Mouse (Mus musculus) CD8-positive naive resting alpha-beta T cell, adult 2 months (primary cell): ENCODE results near the gene Gorasp1.
A peak's percentile ranks its signal among the peaks of the same experiment; 100 is the strongest.

Source experiments
- DNase-seq, 2 experiments: peaks; one replicate each; pipeline ENCODE4 v3.0.0; 2022; ENCODE audit warnings: low read depth in 2 of 2, low spot score in 2 of 2

The Gorasp1 gene

DNA sequence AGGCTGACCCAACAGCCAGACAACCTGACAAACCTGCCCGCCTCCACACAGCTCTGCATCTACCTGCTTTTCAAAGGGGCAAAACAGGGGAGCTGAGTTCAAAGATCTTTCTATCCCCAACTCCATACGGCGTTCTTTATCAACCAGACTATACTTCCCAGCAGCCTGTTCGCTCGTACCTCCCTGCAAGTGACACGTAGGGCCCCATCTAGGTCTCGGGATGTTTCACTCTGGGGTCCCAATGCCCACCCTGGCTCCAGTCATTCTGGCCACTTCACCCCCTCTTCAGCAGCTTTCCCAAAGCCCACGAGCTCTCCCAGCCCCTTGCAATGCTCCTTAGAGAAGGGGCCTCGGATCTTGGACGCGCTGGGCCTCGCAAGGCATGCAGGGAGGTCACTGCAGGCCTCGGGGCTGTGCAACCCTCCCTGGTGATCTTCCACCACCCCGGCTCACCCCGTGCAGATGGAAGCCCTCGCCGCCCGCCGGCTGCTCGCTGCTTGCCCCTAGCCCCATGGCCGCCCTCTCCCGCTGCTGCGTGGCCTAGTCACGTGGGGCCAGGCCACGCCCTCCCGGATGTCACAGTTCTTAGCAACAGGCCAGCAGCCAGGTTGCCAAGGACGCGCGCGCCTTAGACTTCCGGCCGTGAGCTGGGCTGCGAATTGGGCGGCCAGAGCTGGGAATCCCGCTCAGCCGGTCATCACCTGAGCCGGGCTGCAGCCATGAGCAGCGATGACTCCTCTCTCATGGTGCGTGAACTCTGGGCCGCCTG is at the start of gene Gorasp1, which contains the start of gene Ttc21a:
TSS of gene Gorasp1 (minus strand) at position 561 of the 769 bp plus-strand sequence.
TSS of gene Ttc21a (plus strand) at position 602 of the 769 bp plus-strand sequence.
- DNase-seq = peak; percentile 64 to 76

DNA sequence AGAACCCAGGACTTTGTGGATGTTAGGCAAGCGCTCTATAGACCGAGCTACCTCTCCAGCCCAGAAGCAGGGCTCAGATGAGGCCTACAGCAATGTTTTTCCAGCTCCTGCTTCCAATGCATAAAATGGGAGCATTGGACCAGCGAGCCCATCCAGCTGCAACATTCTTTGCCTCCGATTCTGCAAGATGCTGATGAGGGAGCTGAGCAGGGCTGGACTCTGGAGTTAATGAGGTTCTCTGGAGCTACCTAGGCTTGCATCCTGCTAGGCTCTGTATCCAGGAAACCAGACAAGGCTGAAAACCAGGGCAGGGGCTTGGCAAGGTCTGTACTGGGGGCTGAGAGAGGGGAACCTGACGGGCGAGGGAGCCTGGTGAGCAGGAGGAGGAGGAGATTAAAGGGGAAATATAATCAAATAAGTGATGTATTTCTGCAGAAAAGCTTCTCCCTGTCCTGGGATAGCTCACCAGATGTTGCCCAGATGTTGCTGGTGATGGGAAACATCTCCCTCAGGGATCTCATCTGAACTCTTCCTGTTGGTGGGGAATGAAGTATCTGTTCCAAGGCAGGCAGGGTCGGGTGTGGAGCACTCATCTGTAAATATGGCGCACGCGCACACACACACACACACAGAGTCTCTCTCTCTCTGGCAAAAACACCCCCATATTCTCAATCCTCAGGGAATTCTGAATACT is 48.7 kb upstream of the Gorasp1 start:
- no peak for DNase-seq

- DNase-seq = no peak
Observed at GRCm38 (mm10) chr9:119984536-119985011, 47.2 kb upstream of the Gorasp1 start, which contains the start of gene Csrnp1. TSS of gene Csrnp1 (minus strand) at chr9:119984658.

GRCm38 (mm10) chr9:119983585-119984535 is 46.5 kb upstream of the Gorasp1 start:
- peak; percentile 49 to 53 for DNase-seq

DNA sequence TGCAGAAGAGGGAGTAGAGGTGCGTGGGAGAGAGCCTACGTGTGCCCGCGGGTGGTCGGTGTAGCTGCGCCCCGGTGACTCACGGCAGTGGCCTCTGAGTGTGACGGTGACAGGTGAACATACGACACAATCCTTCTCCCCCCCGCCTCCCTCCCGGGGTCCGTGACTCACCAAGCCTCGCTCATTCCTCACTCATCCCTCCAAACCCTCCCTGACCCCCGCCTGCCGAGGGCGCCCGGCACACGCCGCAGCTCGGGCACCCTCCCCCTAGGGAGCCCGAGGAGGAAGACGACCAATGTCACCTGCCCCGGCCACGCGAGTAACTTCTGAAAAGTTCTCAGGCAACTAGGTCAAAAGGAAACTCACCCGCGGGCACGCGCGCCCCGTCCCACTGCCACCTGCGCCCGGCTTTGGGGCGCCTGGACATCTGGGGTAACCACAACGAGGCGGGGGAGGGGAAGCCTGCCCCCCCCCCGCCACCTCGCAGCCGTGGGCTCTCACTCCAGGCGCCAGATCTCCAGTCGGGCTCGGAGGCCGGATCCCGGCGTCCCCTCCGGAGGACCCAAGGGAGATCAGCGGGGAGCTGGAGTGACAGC is 45.7 kb upstream of the Gorasp1 start:
- DNase-seq = peak; percentile 54 to 57

DNA sequence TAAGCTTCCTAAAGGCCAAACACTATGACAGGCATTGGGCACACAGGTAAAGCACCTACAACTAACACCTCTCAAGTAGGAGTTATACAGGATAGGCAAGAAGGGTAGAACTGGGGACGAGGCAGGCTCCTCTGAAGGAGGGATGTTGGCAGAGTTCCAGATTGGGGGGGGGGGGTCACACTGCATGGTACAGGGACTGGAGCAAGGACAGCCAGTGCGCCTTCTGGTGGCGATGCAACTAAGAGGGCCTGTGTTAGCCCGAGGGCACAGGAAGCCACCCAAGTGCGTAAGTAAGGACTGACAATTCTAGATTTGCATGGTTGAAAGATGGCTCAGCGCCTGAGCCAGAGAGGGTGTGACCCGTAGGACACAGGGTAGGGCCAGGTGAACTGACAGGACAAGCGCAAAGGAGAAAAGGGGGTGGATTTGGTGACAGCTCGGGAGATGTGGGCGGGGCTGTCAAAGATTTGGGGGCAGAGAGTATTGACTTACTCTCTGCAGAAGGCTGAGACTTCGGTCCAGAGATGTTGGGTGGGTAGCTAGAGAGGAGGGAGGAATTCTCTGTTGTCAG is 45.0 kb upstream of the Gorasp1 start:
- peak; percentile 63 to 74 for DNase-seq

- peak; percentile 58 to 67 for DNase-seq
Observed at GRCm38 (mm10) chr9:119981183-119982179, 44.1 kb upstream of the Gorasp1 start.

- DNase-seq = no peak
Observed at GRCm38 (mm10) chr9:119980770-119981182, 43.4 kb upstream of the Gorasp1 start.

- no peak for DNase-seq
Observed at GRCm38 (mm10) chr9:119979749-119980148, 42.4 kb upstream of the Gorasp1 start.

- no peak for DNase-seq
Observed at GRCm38 (mm10) chr9:119978811-119979441, 41.6 kb upstream of the Gorasp1 start.

DNA sequence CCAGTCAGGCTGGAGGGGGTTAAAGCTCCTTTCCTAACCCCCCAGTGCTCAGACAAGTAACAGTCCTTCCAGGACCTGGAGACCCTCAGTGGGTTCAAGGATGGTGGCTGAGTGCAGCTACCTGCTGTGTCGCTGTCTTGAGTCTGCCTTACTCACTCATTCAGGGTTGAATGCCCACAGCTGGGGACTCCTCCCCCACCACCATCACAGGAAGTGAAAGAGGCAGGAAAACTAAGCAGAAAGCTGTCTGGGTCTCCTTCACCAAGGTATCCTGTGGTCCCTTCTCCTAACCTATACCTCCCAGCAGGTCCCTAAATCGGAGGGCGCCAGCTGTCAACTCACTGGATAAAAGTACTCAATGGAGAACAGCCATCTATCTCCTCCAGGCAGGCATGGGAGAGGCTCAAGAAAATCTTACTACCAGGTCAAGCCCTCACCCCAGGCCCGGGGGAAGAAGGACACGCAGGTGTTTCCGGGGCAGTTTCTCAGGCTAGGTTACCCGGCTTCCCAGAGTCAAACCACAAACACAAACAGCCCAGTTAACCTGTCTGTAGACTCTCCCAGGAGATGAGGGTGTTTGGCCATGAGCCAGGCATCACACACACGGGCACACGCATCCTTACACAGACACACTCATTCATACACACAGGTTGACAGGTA is 40.9 kb upstream of the Gorasp1 start:
- peak in 1 of 2 experiments; percentile 54 for DNase-seq

DNA sequence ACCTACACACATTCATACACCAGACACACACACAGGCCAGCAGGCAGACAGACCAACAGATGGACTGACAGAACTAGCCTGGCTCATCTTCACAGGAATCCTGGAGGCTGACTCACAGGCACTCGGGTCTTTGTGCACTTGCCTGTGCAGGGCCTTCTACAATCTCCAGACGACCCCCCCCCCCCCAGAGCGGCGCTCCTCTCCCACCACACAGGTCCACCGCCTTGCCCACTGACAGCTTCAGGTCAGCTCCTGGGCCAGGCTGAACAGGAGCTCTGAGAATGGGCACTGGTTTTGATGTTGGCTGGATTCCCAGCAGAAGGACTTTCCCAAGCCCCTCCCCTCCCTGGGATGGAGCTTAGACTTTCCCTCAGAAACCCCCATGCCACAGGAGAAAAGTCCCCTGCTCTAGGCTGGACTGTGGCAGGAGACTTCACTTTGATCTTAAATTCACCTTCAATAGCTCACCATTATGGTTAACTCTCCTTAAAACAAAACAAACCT is 40.2 kb upstream of the Gorasp1 start:
- no peak for DNase-seq

GRCm38 (mm10) chr9:119976704-119977556 is 39.6 kb upstream of the Gorasp1 start:
- DNase-seq = no peak

GRCm38 (mm10) chr9:119975286-119975685 is 37.9 kb upstream of the Gorasp1 start:
- DNase-seq = no peak

DNA sequence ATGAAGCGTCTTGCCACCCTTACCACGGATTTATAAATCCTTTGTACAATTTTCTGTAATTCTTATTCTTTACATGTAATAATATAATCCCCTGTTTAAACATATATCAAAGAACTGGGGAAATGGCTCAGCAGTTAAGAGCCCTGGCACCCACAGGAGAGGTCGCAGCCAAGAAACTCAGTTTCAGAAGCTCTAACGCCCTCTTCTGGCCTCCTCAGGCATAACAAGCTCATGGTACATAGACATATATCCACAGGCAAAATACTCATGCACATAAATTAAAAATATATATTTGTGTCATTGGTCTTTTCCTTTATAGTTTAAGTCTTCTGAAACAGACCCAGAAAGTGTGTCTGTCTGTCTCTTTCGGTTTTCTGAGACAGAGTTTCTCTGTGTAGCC is 37.2 kb upstream of the Gorasp1 start:
- no peak for DNase-seq

DNA sequence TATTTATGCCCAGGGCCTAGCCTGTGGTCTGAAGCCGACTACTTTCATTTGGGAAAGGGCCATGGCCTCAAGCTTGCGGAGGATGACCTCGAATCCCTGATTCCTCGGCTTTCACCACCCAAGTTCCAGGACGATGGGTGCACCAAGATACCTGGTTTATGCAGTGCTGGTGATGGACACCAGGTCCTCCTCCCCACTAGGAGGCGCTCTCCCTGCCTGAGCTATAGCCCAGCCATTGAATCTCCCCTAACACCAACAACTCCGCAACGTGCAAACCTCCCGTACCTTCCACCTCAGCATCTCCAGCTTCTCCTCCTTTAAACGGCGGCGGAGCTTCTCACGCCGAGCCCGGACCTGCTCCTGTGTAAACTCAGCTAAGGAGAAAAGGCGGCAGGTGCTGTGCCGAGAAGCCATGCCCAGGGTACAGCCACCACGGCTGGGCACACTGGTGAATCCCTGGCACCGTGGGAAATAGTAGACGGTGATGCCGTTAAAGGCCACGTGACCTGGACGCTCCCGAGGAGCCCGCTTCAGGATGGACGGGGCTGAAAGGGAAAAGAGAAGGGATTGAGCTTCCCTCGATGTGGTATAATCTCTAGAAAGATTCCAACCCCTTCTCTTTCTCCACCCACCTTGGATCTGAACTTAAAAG is 36.6 kb upstream of the Gorasp1 start:
- no peak for DNase-seq
